Mouse (Mus musculus) adrenal gland, postnatal 14 days (tissue): Measurements from ENCODE around the gene Mki67. TPM values are rescaled to one million over a fixed set of nuclear protein-coding genes. Genes with fewer than 3 reads are reported as not detected.

Experiments used
- DNase-seq: peaks from one replicate; pipeline ENCODE4 v3.0.0; 2021; ENCODE audit warnings: mixed read lengths
- long read RNA-seq, 2 experiments: library from polyadenylated mRNA; stranded (forward); transcript quantifications; one replicate each; pipeline ENCODE4 v2.0.0; 2021
- total RNA-seq: library from RNA; stranded (reverse); gene quantifications from 2 replicates; pipeline ENCODE4 v1.2.3, GENCODE M21; 2021

Mki67 gene
- 36.7 and 47.4 TPM in 2 replicates for total RNA-seq
- long read RNA-seq, experiment 1, partial matches to known transcripts: 4 of 4 reads
- long read RNA-seq, experiment 1, other reads (novel, unspliced or antisense): 0 of 4 reads
- long read RNA-seq, experiment 2, partial matches to known transcripts: 9 of 9 reads
- long read RNA-seq, experiment 2, other reads (novel, unspliced or antisense): 0 of 9 reads

- peak; percentile 64 for DNase-seq
Observed at GRCm38 (mm10) chr7:135715642-135716444, at the start of gene Mki67. Mki67 (minus strand) TSS chr7:135716361.

GRCm38 (mm10) chr7:135763311-135763710, 47.1 kb upstream of the Mki67 start:
- DNase-seq: no peak

- DNase-seq: no peak
Observed at GRCm38 (mm10) chr7:135758754-135759510, 42.8 kb upstream of the Mki67 start.

- DNase-seq: no peak
Observed at GRCm38 (mm10) chr7:135758171-135758570, 42.0 kb upstream of the Mki67 start.

- DNase-seq: no peak
Observed at GRCm38 (mm10) chr7:135756984-135757586, 40.9 kb upstream of the Mki67 start.

- DNase-seq: peak; percentile 45
Observed at GRCm38 (mm10) chr7:135748986-135749385, 32.8 kb upstream of the Mki67 start.

- no peak for DNase-seq
Observed at GRCm38 (mm10) chr7:135747072-135747471, 30.9 kb upstream of the Mki67 start.

GRCm38 (mm10) chr7:135746528-135746927, 30.4 kb upstream of the Mki67 start:
- DNase-seq: no peak

- DNase-seq: no peak
Observed at GRCm38 (mm10) chr7:135745091-135745490, 28.9 kb upstream of the Mki67 start.

GRCm38 (mm10) chr7:135740453-135740852, 24.3 kb upstream of the Mki67 start:
- DNase-seq: no peak

GRCm38 (mm10) chr7:135736581-135736886, 20.4 kb upstream of the Mki67 start:
- no peak for DNase-seq

GRCm38 (mm10) chr7:135735691-135736580, 19.8 kb upstream of the Mki67 start:
- peak; percentile 87 for DNase-seq

- no peak for DNase-seq
Observed at GRCm38 (mm10) chr7:135734911-135735646, 18.9 kb upstream of the Mki67 start.

- no peak for DNase-seq
Observed at GRCm38 (mm10) chr7:135734379-135734778, 18.2 kb upstream of the Mki67 start.

GRCm38 (mm10) chr7:135728038-135728437, 11.9 kb upstream of the Mki67 start:
- DNase-seq: no peak

- DNase-seq: no peak
Observed at GRCm38 (mm10) chr7:135726707-135727106, 10.5 kb upstream of the Mki67 start.

- no peak for DNase-seq
Observed at GRCm38 (mm10) chr7:135723672-135724341, 7.6 kb upstream of the Mki67 start.

GRCm38 (mm10) chr7:135722011-135722838, 6.1 kb upstream of the Mki67 start:
- DNase-seq: no peak

GRCm38 (mm10) chr7:135721436-135721992, 5.4 kb upstream of the Mki67 start:
- no peak for DNase-seq
